Mouse (Mus musculus): ENCODE results near the gene Slc12a5. TPM values are rescaled to one million over a fixed set of nuclear protein-coding genes. Genes with fewer than 3 reads are reported as not detected.

The Slc12a5 gene
- total and polyA plus RNA-seq, 3 experiments, result 0.50 to 1.3 TPM; not detected in 1

DNA sequence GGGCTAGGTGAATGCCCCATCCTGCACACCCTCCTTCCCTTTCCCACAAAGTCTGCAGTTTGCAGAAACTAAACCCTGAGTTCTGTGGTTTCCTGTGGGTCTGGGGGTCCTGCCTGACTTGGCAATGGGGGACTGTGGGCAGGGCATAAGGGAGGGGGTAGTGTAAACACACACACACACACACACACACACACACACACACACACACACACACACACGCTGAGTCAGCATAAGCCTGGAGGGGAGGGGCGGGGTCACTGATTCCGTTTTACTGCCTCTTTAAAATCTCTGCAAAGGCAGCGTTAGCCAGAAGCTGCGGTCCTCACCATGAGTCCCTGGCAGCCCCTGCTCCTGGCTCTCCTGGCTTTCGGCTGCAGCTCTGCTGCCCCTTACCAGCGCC is 12.7 kb upstream of the Slc12a5 start:
- H3K27me3 ChIP-seq (ENCODE audit: control insufficient read depth in 1 of 2, insufficient read depth in 2 of 2, low read length in 2 of 2), result no peaks in the 10 kb centered on the region; a peak in 2 of 4 replicates
- no peak overlapping the region for H3K9ac ChIP-seq (ENCODE audit: control insufficient read depth, low read depth, low read length, poor library complexity, severe bottlenecking)
- peaks cover 0 to 7% of the 10 kb centered on the region in 2 experiments; a peak in 2 of 4 replicates for H3K4me1 ChIP-seq (ENCODE audit: control insufficient read depth in 1 of 2, insufficient read depth in 2 of 2, low read length in 2 of 2)
- H3K79me2 ChIP-seq (ENCODE audit: control insufficient read depth, insufficient read depth, low read length, poor library complexity), result no peaks in the 10 kb centered on the region
- H3K4me3 ChIP-seq (ENCODE audit: control insufficient read depth in 1 of 2, insufficient read depth in 1 of 2, low read depth in 2 of 2, low read length in 2 of 2), result no peak overlapping the region
- no peak for DNase-seq (ENCODE audit: low read depth, low spot score)
- no peak overlapping the region for H3K27ac ChIP-seq (ENCODE audit: control insufficient read depth, low read depth, low read length)
- TF ChIP-seq MAFK (IDR thresholded peaks at IDR 0.05; ENCODE audit: borderline replicate concordance, low read depth, low read length) (peak; percentile 73; the same call in 1 of the 2 replicates), E2F4 (IDR thresholded peaks at IDR 0.05; ENCODE audit: borderline replicate concordance, low read depth, low read length) (no peak)
- H3K36me3 ChIP-seq (ENCODE audit: control insufficient read depth in 1 of 2, insufficient read depth in 2 of 2, low read length in 2 of 2), result peaks cover 0 to 5% of the 10 kb centered on the region in 2 experiments; a peak in 2 of 4 replicates
- no peaks in the 10 kb centered on the region for H3K9me3 ChIP-seq (replicated peaks; ENCODE audit: insufficient read depth, low read length)

DNA sequence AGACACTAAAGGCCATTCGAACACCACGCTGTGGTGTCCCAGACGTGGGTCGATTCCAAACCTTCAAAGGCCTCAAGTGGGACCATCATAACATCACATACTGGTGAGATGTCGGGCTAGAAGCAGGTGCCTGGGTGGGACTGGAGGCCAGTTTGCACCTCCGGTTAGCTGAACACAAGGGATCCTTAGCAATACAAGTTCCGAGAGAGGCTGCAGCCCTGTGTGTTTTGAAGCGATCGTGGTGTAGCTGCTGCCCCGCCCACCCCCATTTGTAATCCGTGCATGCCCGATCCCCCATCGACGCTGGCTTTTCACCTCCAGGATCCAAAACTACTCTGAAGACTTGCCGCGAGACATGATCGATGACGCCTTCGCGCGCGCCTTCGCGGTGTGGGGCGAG is 11.6 kb upstream of the Slc12a5 start:
- no peaks in the 10 kb centered on the region for H3K36me3 ChIP-seq (ENCODE audit: control insufficient read depth in 1 of 2, insufficient read depth in 2 of 2, low read length in 2 of 2)
- no peak overlapping the region for H3K9ac ChIP-seq (ENCODE audit: control insufficient read depth, low read depth, low read length, poor library complexity, severe bottlenecking)
- no peaks in the 10 kb centered on the region for H3K9me3 ChIP-seq (replicated peaks; ENCODE audit: insufficient read depth, low read length)
- no peak for DNase-seq (ENCODE audit: low read depth, low spot score)
- TF ChIP-seq POLR2AphosphoS5 (IDR thresholded peaks at IDR 0.05; ENCODE audit: borderline replicate concordance, low read depth, low read length), result no peak
- TF ChIP-seq JUND (IDR thresholded peaks at IDR 0.05; ENCODE audit: low read depth, low read length), result no peak
- TF ChIP-seq USF1 (IDR thresholded peaks at IDR 0.05; ENCODE audit: low read depth, low read length), result no peak
- TF ChIP-seq MYB (IDR thresholded peaks at IDR 0.05; ENCODE audit: low read depth, low read length), result no peak
- no peak for TF ChIP-seq EP300 (IDR thresholded peaks at IDR 0.05; ENCODE audit: low read depth in 1 of 2, low read length in 2 of 2)
- no peak for TF ChIP-seq UBTF (IDR thresholded peaks at IDR 0.05; ENCODE audit: borderline replicate concordance, insufficient read depth, low read depth, low read length)
- no peaks in the 10 kb centered on the region for H3K4me1 ChIP-seq (ENCODE audit: control insufficient read depth in 1 of 2, insufficient read depth in 2 of 2, low read length in 2 of 2)
- no peaks in the 10 kb centered on the region; a peak in 2 of 4 replicates for H3K27me3 ChIP-seq (ENCODE audit: control insufficient read depth in 1 of 2, insufficient read depth in 2 of 2, low read length in 2 of 2)
- H3K27ac ChIP-seq (ENCODE audit: control insufficient read depth, low read depth, low read length), result no peak overlapping the region
- no peaks in the 10 kb centered on the region for H3K79me2 ChIP-seq (ENCODE audit: control insufficient read depth, insufficient read depth, low read length, poor library complexity)
- H3K4me3 ChIP-seq (ENCODE audit: control insufficient read depth in 1 of 2, insufficient read depth in 1 of 2, low read depth in 2 of 2, low read length in 2 of 2), result no peak overlapping the region

DNA sequence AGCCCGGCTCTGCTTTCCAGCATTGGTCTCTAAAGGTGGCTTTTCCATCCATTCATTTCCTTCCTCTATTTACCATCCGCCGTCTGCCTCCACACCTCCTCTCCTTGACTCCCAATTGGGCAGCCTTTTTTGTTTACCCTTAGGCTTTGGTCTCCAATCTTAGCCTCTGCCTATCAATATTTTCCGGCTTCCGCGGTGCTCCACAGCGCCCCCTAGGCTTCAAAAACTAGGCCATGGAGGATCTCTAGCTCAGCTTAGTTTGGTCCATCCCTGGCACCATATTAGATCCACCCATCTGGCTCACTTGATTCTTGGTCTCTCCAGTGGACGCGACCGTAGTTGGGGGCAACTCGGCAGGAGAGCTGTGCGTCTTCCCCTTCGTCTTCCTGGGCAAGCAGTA is 10.1 kb upstream of the Slc12a5 start:
- H3K9ac ChIP-seq (ENCODE audit: control insufficient read depth, low read depth, low read length, poor library complexity, severe bottlenecking), result no peak overlapping the region
- no peak for DNase-seq (ENCODE audit: low read depth, low spot score)

More for the DNA sequence above, 10.1 kb upstream of the Slc12a5 start:
- Histone ChIP-seq H3K27me3 (ENCODE audit: control insufficient read depth in 1 of 2, insufficient read depth in 2 of 2, low read length in 2 of 2) (no peaks in the 10 kb centered on the region; a peak in 2 of 4 replicates), H3K27ac (ENCODE audit: control insufficient read depth, low read depth, low read length) (no peak overlapping the region), H3K79me2 (ENCODE audit: control insufficient read depth, insufficient read depth, low read length, poor library complexity) (no peaks in the 10 kb centered on the region), H3K36me3 (ENCODE audit: control insufficient read depth in 1 of 2, insufficient read depth in 2 of 2, low read length in 2 of 2) (no peaks in the 10 kb centered on the region), H3K4me3 (ENCODE audit: control insufficient read depth in 1 of 2, insufficient read depth in 1 of 2, low read depth in 2 of 2, low read length in 2 of 2) (no peak overlapping the region), H3K4me1 (ENCODE audit: control insufficient read depth in 1 of 2, insufficient read depth in 2 of 2, low read length in 2 of 2) (no peaks in the 10 kb centered on the region), H3K9me3 (replicated peaks; ENCODE audit: insufficient read depth, low read length) (no peaks in the 10 kb centered on the region)
- no peak for TF ChIP-seq POLR2A (IDR thresholded peaks at IDR 0.05; ENCODE audit: control insufficient read depth in 1 of 2, insufficient read depth in 1 of 2, low read depth in 1 of 2, low read length in 2 of 2, poor library complexity in 1 of 2)
- TF ChIP-seq MEF2A (IDR thresholded peaks at IDR 0.05; ENCODE audit: extremely low read depth, insufficient replicate concordance, low read depth, low read length, poor library complexity, severe bottlenecking), result no peak
- TF ChIP-seq CHD1 (IDR thresholded peaks at IDR 0.05; ENCODE audit: low read depth, low read length), result no peak
- no peak for TF ChIP-seq GATA1 (IDR thresholded peaks at IDR 0.05; ENCODE audit: low read depth, low read length)
- TF ChIP-seq USF2 (IDR thresholded peaks at IDR 0.05; ENCODE audit: borderline replicate concordance in 1 of 2, insufficient read depth in 1 of 2, low read depth in 1 of 2, low read length in 2 of 2), result no peak
- no peak for TF ChIP-seq GABPA (IDR thresholded peaks at IDR 0.05; ENCODE audit: low read depth, low read length)
- TF ChIP-seq CTCF (IDR thresholded peaks at IDR 0.05 in 2 of 3, conservative IDR thresholded peaks at IDR 0.05 in 1 of 3; ENCODE audit: control insufficient read depth in 1 of 3, insufficient read depth in 1 of 3, low read depth in 2 of 3, low read length in 3 of 3, poor library complexity in 1 of 3, severe bottlenecking in 1 of 3), result peak in 2 of 3 experiments; percentile 25 to 32; a peak in 3 of 6 replicates
- TF ChIP-seq MYB (IDR thresholded peaks at IDR 0.05; ENCODE audit: low read depth, low read length), result no peak

Measured in MEL (cell line).